Mouse (Mus musculus): ENCODE data around the gene Rffl. TPM values are rescaled to one million over a fixed set of nuclear protein-coding genes. Genes with fewer than 3 reads are reported as not detected.
"Not testable (repeated sequence)": the region's sequence is repeated elsewhere in the genome, so short reads cannot be mapped to it uniquely, and the experiment has no call there.

The Rffl gene
- polyA plus RNA-seq, 1 experiment from 2014 or later, result 12.0 TPM

DNA sequence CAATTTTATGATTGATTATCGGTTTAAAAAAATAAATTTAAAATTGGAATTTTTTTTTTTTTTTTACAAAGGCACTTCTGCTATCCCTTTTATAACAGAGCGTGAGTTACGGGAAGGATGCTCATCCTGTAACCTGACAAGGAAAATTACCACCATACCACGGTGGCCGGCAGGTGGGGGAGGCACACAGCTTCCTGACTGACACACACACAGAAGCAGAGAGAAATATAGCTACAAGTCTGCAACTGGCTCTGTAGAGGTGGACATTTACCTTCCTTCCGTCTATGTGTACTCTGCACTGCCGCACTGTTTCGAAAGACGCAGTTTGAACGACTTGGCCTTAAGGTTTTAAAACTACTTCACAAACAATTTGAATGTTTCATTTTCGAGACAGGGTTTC lies 18.9 kb downstream of the Rffl start:
- Histone ChIP-seq H3K9me3 (replicated peaks) (no peaks in the 10 kb centered on the region), H3K36me3 (no peaks in the 10 kb centered on the region), H3K27ac (replicated peaks) (no peak overlapping the region), H3K4me1 (peaks cover 30% of the 10 kb centered on the region), H3K4me3 (no peak overlapping the region), H3K27me3 (ENCODE audit: low read depth, poor library complexity, severe bottlenecking) (no peaks in the 10 kb centered on the region)
- no peak for DNase-seq (ENCODE audit: low spot score)
- 91% methylated on average over 11 of the region's 11 CpGs for WGBS

DNA sequence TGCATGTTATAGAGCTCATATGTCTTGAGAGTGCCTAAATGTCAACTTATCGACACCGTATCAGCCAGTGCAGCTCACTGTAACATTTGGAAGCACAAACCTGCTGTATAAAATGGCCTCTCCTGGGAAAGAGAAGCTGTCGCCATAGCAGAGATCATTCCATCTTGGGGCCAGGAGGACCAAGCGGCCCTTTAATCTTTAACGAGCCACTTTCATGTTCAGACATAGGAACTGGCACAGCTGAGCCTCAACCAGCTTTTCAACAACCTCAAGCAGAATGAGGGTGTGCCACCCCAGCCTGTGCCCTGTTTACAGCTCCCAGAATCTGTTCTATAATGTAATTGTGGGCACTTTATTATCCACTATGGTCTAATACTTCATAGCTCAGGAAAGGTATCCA lies 20.8 kb downstream of the Rffl start:
- no peaks in the 10 kb centered on the region for H3K9me3 ChIP-seq (replicated peaks)
- peak overlapping the region; percentile 25; the same call in 1 of the 2 replicates for H3K27ac ChIP-seq (replicated peaks)
- H3K4me3 ChIP-seq, result no peak overlapping the region
- 83% methylated on average over 5 of the region's 5 CpGs for WGBS
- no peaks in the 10 kb centered on the region for H3K36me3 ChIP-seq
- H3K4me1 ChIP-seq, result peaks cover 37% of the 10 kb centered on the region
- peaks cover 3% of the 10 kb centered on the region; the same call in 1 of the 2 replicates for H3K27me3 ChIP-seq (ENCODE audit: low read depth, poor library complexity, severe bottlenecking)
- no peak for DNase-seq (ENCODE audit: low spot score)

DNA sequence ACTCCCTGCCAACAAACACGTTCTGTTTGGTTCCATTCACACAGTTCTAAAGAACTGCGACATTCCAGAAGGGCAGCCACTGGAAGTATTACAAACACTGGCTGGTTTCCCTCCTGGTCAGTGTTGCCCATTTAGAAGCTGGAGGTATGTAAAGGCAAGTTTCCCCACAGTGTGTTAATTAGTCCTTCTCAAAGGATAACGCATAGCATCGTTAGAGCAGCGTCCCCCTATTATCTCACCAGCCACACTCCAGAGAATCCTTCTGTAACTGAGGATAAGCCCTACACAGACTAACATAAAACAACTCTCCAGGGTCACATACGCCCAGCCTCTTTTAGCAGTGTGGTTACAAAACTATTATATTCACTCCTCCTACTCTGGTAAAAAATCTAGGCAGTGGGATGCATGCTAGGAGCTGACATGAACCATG lies 23.4 kb downstream of the Rffl start:
- Histone ChIP-seq H3K9me3 (replicated peaks) (no peaks in the 10 kb centered on the region), H3K4me1 (peaks cover 45% of the 10 kb centered on the region), H3K4me3 (no peak overlapping the region), H3K36me3 (no peaks in the 10 kb centered on the region), H3K27ac (replicated peaks) (no peak overlapping the region), H3K27me3 (ENCODE audit: low read depth, poor library complexity, severe bottlenecking) (peaks cover 9% of the 10 kb centered on the region; the same call in 1 of the 2 replicates)
- WGBS, result 27% methylated on average over 6 of the region's 6 CpGs
- DNase-seq (ENCODE audit: low spot score), result no peak

DNA sequence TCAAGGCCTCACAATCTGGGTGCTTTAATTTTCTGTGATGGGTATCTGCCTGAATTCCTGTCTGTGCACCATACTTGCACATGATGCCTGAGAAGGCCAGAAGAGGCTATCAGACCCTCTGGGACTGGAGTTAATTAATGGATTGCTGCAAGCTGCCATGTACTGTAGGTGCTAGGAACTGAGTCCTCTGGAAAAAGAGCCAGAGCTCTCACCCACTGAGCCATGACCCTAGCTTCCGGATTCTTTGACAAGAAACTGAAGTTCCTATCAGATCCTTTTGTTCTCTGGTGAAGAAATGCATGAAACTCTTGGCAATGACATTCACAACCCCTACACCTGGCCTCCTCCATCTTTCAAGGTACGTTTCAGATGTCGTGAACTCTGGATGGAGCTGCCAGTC lies 24.1 kb downstream of the Rffl start:
- H3K36me3 ChIP-seq, result no peaks in the 10 kb centered on the region
- 70% methylated on average over 3 of the region's 3 CpGs for WGBS
- H3K9me3 ChIP-seq (replicated peaks), result no peaks in the 10 kb centered on the region
- H3K4me3 ChIP-seq, result no peak overlapping the region
- H3K27ac ChIP-seq (replicated peaks), result no peak overlapping the region
- peaks cover 45% of the 10 kb centered on the region for H3K4me1 ChIP-seq
- DNase-seq (ENCODE audit: low spot score), result no peak
- H3K27me3 ChIP-seq (ENCODE audit: low read depth, poor library complexity, severe bottlenecking), result peaks cover 9% of the 10 kb centered on the region; the same call in 1 of the 2 replicates

- H3K9me3 ChIP-seq (replicated peaks), result no peaks in the 10 kb centered on the region
- no peak for DNase-seq (ENCODE audit: low spot score)
- H3K27ac ChIP-seq (replicated peaks), result peak overlapping the region; percentile 69
- 42% methylated on average over 4 of the region's 4 CpGs for WGBS
- H3K4me1 ChIP-seq, result peaks cover 40% of the 10 kb centered on the region
- peak overlapping the region; percentile 5; the same call in 1 of the 2 replicates for H3K4me3 ChIP-seq
- peaks cover 9% of the 10 kb centered on the region; the same call in 1 of the 2 replicates for H3K27me3 ChIP-seq (ENCODE audit: low read depth, poor library complexity, severe bottlenecking)
- no peaks in the 10 kb centered on the region for H3K36me3 ChIP-seq
Observed at GRCm38 (mm10) chr11:82846079-82846436, 25.0 kb downstream of the Rffl start.

DNA sequence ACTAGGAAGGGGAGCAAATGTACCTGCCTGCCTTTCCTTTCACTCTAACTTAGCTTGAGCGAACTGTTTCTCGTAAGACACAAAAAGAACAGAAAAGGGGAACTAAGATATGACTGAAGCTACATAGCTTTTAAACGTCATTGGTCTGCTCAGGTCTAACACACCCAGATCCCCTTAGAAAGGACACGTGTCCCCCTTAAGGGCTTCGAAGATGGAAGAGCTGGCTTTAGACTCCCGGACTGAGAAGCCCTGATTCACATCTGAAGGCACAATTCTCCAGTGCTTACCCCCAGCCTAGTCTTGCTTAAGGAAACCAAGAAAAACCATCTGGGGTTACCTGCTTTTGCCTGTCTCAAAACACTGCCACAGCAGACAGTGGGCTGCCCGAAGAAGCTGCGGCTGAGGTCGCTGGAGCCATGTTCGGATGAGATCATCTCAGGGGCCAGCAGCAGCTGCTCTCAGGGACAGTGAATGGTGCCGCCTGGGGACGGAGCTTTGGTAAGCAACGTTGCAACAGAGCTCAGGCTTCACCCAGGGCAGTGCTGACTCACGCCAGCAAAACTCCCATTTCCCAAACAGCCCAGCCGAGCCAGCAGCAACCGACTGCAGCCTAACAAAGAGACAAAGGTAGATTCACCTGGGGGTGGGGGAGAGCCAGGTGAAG lies 25.5 kb downstream of the Rffl start:
- 29% methylated on average over 16 of the region's 16 CpGs for WGBS
- Histone ChIP-seq H3K4me3 (peak overlapping the region; percentile 5; the same call in 1 of the 2 replicates), H3K27me3 (ENCODE audit: low read depth, poor library complexity, severe bottlenecking) (peaks cover 9% of the 10 kb centered on the region; the same call in 1 of the 2 replicates), H3K4me1 (peaks cover 36% of the 10 kb centered on the region), H3K9me3 (replicated peaks) (no peaks in the 10 kb centered on the region), H3K27ac (replicated peaks) (peak overlapping the region; percentile 69), H3K36me3 (no peaks in the 10 kb centered on the region)
- DNase-seq (ENCODE audit: low spot score), result peak; percentile 66

GRCm38 (mm10) chr11:82844771-82845414 lies 26.1 kb downstream of the Rffl start:
- Histone ChIP-seq H3K27ac (replicated peaks) (peak overlapping the region; percentile 69), H3K27me3 (ENCODE audit: low read depth, poor library complexity, severe bottlenecking) (peaks cover 9% of the 10 kb centered on the region; the same call in 1 of the 2 replicates), H3K9me3 (replicated peaks) (no peaks in the 10 kb centered on the region), H3K36me3 (no peaks in the 10 kb centered on the region), H3K4me1 (peaks cover 30% of the 10 kb centered on the region), H3K4me3 (no peak overlapping the region)
- no peak for DNase-seq (ENCODE audit: low spot score)
- 71% methylated on average over 11 of the region's 11 CpGs for WGBS

- Histone ChIP-seq H3K36me3 (no peaks in the 10 kb centered on the region), H3K27me3 (ENCODE audit: low read depth, poor library complexity, severe bottlenecking) (no peaks in the 10 kb centered on the region), H3K9me3 (replicated peaks) (no peaks in the 10 kb centered on the region), H3K4me1 (peaks cover 34% of the 10 kb centered on the region), H3K27ac (replicated peaks) (peak overlapping the region; percentile 1), H3K4me3 (no peak overlapping the region)
- 41% methylated on average over 5 of the region's 5 CpGs for WGBS
- peak; percentile 34 for DNase-seq (ENCODE audit: low spot score)
Observed at GRCm38 (mm10) chr11:82838511-82838910, 32.5 kb downstream of the Rffl start.

GRCm38 (mm10) chr11:82837848-82838247 lies 33.2 kb downstream of the Rffl start:
- Histone ChIP-seq H3K9me3 (replicated peaks) (no peaks in the 10 kb centered on the region), H3K27me3 (ENCODE audit: low read depth, poor library complexity, severe bottlenecking) (no peaks in the 10 kb centered on the region), H3K36me3 (no peaks in the 10 kb centered on the region), H3K4me1 (peaks cover 34% of the 10 kb centered on the region), H3K27ac (replicated peaks) (peak overlapping the region; percentile 1), H3K4me3 (peak overlapping the region; percentile 21; the same call in 1 of the 2 replicates)
- WGBS, result 18% methylated on average over 7 of the region's 7 CpGs
- DNase-seq (ENCODE audit: low spot score), result peak; percentile 22

DNA sequence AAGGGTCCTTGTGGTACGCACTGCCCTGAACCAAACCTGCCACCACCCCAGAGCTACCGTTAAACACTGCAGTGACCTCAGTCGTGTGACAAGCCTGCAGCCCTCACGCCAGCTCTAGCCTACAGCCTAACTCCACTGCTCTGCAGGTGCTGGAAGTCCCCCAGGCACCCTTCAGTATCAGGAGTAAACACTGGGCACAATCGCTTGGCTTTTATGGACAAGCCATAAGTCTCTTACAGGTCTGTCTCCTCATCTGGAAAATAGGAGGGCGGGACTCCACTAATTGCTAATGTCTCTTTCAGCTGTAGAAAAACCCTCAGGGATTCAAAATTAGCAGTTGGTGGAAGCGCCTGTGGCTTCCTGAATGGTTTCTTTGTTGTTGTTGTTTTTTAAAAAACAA lies 33.8 kb downstream of the Rffl start:
- Histone ChIP-seq H3K27me3 (ENCODE audit: low read depth, poor library complexity, severe bottlenecking) (no peaks in the 10 kb centered on the region), H3K27ac (replicated peaks) (0 out of 2 replicates have a peak overlapping the region, but pooled peaks have one; percentile 23), H3K4me1 (peaks cover 34% of the 10 kb centered on the region), H3K36me3 (no peaks in the 10 kb centered on the region), H3K9me3 (replicated peaks) (no peaks in the 10 kb centered on the region), H3K4me3 (no peak overlapping the region)
- WGBS, result 67% methylated on average over 7 of the region's 7 CpGs
- DNase-seq (ENCODE audit: low spot score), result no peak

- Histone ChIP-seq H3K27me3 (ENCODE audit: low read depth, poor library complexity, severe bottlenecking) (no peaks in the 10 kb centered on the region), H3K27ac (replicated peaks) (0 out of 2 replicates have a peak overlapping the region, but pooled peaks have one; percentile 4), H3K4me3 (no peak overlapping the region), H3K36me3 (no peaks in the 10 kb centered on the region), H3K4me1 (peaks cover 46% of the 10 kb centered on the region), H3K9me3 (replicated peaks) (no peaks in the 10 kb centered on the region)
- no peak for DNase-seq (ENCODE audit: low spot score)
- WGBS, result 79% methylated on average over 11 of the region's 11 CpGs
Observed at GRCm38 (mm10) chr11:82835616-82836432, 35.2 kb downstream of the Rffl start.

GRCm38 (mm10) chr11:82834359-82834758 lies 36.7 kb downstream of the Rffl start:
- H3K4me1 ChIP-seq, result peaks cover 48% of the 10 kb centered on the region
- WGBS, result 91% methylated on average over 7 of the region's 7 CpGs
- H3K9me3 ChIP-seq (replicated peaks), result not testable (repeated sequence)

More at GRCm38 (mm10) chr11:82834359-82834758, 36.7 kb downstream of the Rffl start:
- DNase-seq (ENCODE audit: low spot score); H3K27ac ChIP-seq (replicated peaks); H3K27me3 ChIP-seq (ENCODE audit: low read depth, poor library complexity, severe bottlenecking); H3K4me3 ChIP-seq; H3K36me3 ChIP-seq: not testable (repeated sequence)

All from midbrain, embryonic 10.5 days (tissue).